Mouse (Mus musculus): Measurements from ENCODE around the gene Spink2.

DNA sequence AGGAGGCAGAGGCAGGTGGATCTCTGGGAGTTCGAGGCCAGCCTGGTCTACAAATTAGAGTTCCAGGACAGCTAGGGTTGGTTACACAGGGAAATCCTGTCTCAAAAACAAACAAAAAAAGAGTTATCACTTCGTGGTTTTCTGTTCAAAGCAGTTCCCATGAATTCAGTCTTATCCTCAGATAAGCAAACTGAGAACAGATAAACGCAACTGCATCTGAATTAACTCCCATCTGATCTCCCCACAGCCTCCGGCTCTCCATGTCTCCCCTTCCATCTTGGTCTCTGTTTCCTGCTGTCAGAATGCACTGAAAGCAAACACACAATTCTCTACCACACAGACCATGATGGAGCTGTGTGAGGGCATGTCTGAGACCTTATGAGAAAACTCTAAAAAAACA, 10.6 kb downstream of the Spink2 start:
- no peak for TF ChIP-seq CTCF (IDR thresholded peaks at IDR 0.05; ENCODE audit: control insufficient read depth, insufficient read depth, low read length)
- no peak for TF ChIP-seq POLR2A (IDR thresholded peaks at IDR 0.05; ENCODE audit: borderline replicate concordance, control insufficient read depth, low read depth, low read length)
